Mouse (Mus musculus) olfactory bulb, adult 2 months (tissue): ENCODE data around the gene Eef2k.

Experiments
- CTCF ChIP-seq: fragments of 200-500 bp; IDR thresholded peaks from 2 replicates; pipeline ENCODE4 v1.5.1; 2012; ENCODE audit warnings: low read depth, mild to moderate bottlenecking, low read length, moderate library complexity; ENCODE audit not compliant: insufficient read depth
- POLR2A ChIP-seq: fragments of 200-500 bp; IDR thresholded peaks from 2 replicates; pipeline ENCODE4 v1.6.1; 2012; ENCODE audit warnings: mild to moderate bottlenecking, low read depth, low read length, moderate library complexity; ENCODE audit not compliant: insufficient read depth

- TF ChIP-seq CTCF: no peak
- no peak for TF ChIP-seq POLR2A
These were observed 33.1 kb downstream of the Eef2k start for GRCm38 (mm10) chr7:120875540-120876388.
